Mouse (Mus musculus) B cell, adult (primary cell): ENCODE data around the gene Kncn. TPM values are rescaled to one million over a fixed set of nuclear protein-coding genes. Genes with fewer than 3 reads are reported as not detected.

Experiments
- total RNA-seq: library from RNA; stranded (reverse); gene quantifications from 4 replicates; pipeline ENCODE4 v1.2.4, GENCODE M21; 2023; ENCODE audit not compliant: inconsistent age

Kncn gene
- 0.35 to 1.5 TPM (median 0.74 TPM) in 3 of 4 replicates, not detected in the other for total RNA-seq

GRCm38 (mm10) chr4:115884022-115884421 is at the start of gene Kncn:
TSS of gene Kncn (plus strand) at chr4:115884400.

GRCm38 (mm10) chr4:115838696-115839641 is 45.2 kb upstream of the Kncn start, which contains the start of gene Mknk1:
TSS of gene Mknk1 (plus strand) at chr4:115839198.

GRCm38 (mm10) chr4:115890553-115890952 is 6.4 kb downstream of the Kncn start, which contains the start of gene 6430628N08Rik:
TSS of gene 6430628N08Rik (plus strand) at chr4:115890665.

Other genes starting within 250 kb of the Kncn start
- gene Cyp4b1, start 236.7 kb upstream of the Kncn start, total RNA-seq = not detected in 4 replicates
- gene Efcab14, start 146.7 kb upstream of the Kncn start, total RNA-seq = 37.3 to 47.9 TPM (median 43.7 TPM) in 4 replicates
- not detected in 4 replicates for gene Tex38, start 103.4 kb upstream of the Kncn start, total RNA-seq
- 14.4 to 21.7 TPM (median 17.0 TPM) in 4 replicates for gene Atpaf1, start 99.6 kb upstream of the Kncn start, total RNA-seq
- gene Mob3c, start 56.3 kb upstream of the Kncn start, total RNA-seq = 14.0 to 21.0 TPM (median 18.6 TPM) in 4 replicates
- 63.2 to 79.8 TPM (median 68.3 TPM) in 4 replicates for gene Mknk1, start 45.2 kb upstream of the Kncn start, total RNA-seq
- gene 6430628N08Rik, start 6.3 kb downstream of the Kncn start, total RNA-seq = not detected in 4 replicates
- gene Dmbx1, start 55.5 kb downstream of the Kncn start, total RNA-seq = not detected in 4 replicates
- 34.4 to 38.7 TPM (median 36.7 TPM) in 4 replicates for gene Faah, start 133.5 kb downstream of the Kncn start, total RNA-seq
- 31.8 to 45.5 TPM (median 37.0 TPM) in 4 replicates for gene Nsun4, start 169.5 kb downstream of the Kncn start, total RNA-seq
- gene Uqcrh, start 190.7 kb downstream of the Kncn start, total RNA-seq = 254 to 297 TPM (median 280 TPM) in 4 replicates
- 27.6 to 34.4 TPM (median 30.5 TPM) in 4 replicates for gene Lrrc41, start 190.9 kb downstream of the Kncn start, total RNA-seq
- gene Rad54l, start 239.3 kb downstream of the Kncn start, total RNA-seq = 1.8 to 2.4 TPM (median 2.2 TPM) in 4 replicates
- 36.4 to 39.4 TPM (median 37.0 TPM) in 4 replicates for gene Pomgnt1, start 239.4 kb downstream of the Kncn start, total RNA-seq